Comparison of ENCODE assay signal across 31 mouse cellular contexts in genomic region chr1:152508481-152509220, GRCm38 (mm10).
"Had no signal": no experiment of that assay in that cellular context is flagged by ENCODE, and none has a peak within 500 bp of the region (broad histone marks: within the 10 kb centered on the region; RNA-seq: fewer than 3 reads in every experiment).

No protein-coding gene starts in this region.

- H3K9ac ChIP-seq: limb, embryonic 12.5 days; limb, embryonic 13.5 days; limb, embryonic 15.5 days; liver, embryonic 12.5 days; liver, embryonic 13.5 days; liver, embryonic 14.5 days; liver, embryonic 15.5 days; lung, embryonic 14.5 days; lung, embryonic 15.5 days; midbrain, embryonic 12.5 days; midbrain, embryonic 13.5 days; midbrain, embryonic 15.5 days; neural tube, embryonic 12.5 days had no signal

- H3K27ac ChIP-seq: limb, embryonic 10.5 days; limb, embryonic 12.5 days; limb, embryonic 13.5 days; limb, embryonic 15.5 days; liver, embryonic 12.5 days; liver, embryonic 13.5 days; liver, embryonic 14.5 days; liver, embryonic 15.5 days; lung, embryonic 15.5 days; macrophage; midbrain, embryonic 10.5 days; midbrain, embryonic 12.5 days; midbrain, embryonic 13.5 days; midbrain, embryonic 15.5 days; neural tube, embryonic 12.5 days had no signal

- DNase-seq: left cerebral cortex, postnatal 4 days; liver; liver, embryonic 13.5 days; lung, adult 18-20 months; lung, adult 2 months; lung, embryonic 14.5 days; lung, postnatal 10 days; lung, postnatal 14 days; lung, postnatal 36 days; lung, postnatal 4 days; midbrain, embryonic 14.5 days had no signal

- H3K36me3 ChIP-seq: limb, embryonic 10.5 days; limb, embryonic 12.5 days; limb, embryonic 15.5 days; liver, embryonic 12.5 days; liver, embryonic 13.5 days; liver, embryonic 15.5 days; lung, embryonic 15.5 days; midbrain, embryonic 10.5 days; midbrain, embryonic 12.5 days; midbrain, embryonic 13.5 days; midbrain, embryonic 15.5 days; neural tube, embryonic 12.5 days had no signal

- H3K9me3 ChIP-seq: limb, embryonic 10.5 days; limb, embryonic 12.5 days; limb, embryonic 13.5 days; limb, embryonic 15.5 days; liver, embryonic 12.5 days; liver, embryonic 13.5 days; liver, embryonic 15.5 days; lung, embryonic 15.5 days; megakaryocyte, embryonic 14.5 days; midbrain, embryonic 10.5 days; midbrain, embryonic 12.5 days; midbrain, embryonic 13.5 days; midbrain, embryonic 15.5 days; neural tube, embryonic 12.5 days had no signal

- H3K4me2 ChIP-seq: limb, embryonic 12.5 days; limb, embryonic 13.5 days; limb, embryonic 15.5 days; liver, embryonic 11.5 days; liver, embryonic 12.5 days; liver, embryonic 13.5 days; liver, embryonic 15.5 days; lung, embryonic 14.5 days; lung, embryonic 15.5 days; midbrain, embryonic 11.5 days; midbrain, embryonic 12.5 days; midbrain, embryonic 13.5 days; midbrain, embryonic 15.5 days; neural tube, embryonic 12.5 days had no signal

- H3K4me1 ChIP-seq: limb, embryonic 10.5 days; limb, embryonic 12.5 days; limb, embryonic 13.5 days; limb, embryonic 15.5 days; liver, embryonic 12.5 days; liver, embryonic 13.5 days; liver, embryonic 15.5 days; lung, embryonic 15.5 days; megakaryocyte, embryonic 14.5 days; midbrain, embryonic 10.5 days; midbrain, embryonic 12.5 days; midbrain, embryonic 13.5 days; midbrain, embryonic 15.5 days; neural tube, embryonic 12.5 days had no signal

- H3K4me3 ChIP-seq: limb, embryonic 10.5 days; limb, embryonic 12.5 days; limb, embryonic 13.5 days; limb, embryonic 15.5 days; liver, embryonic 12.5 days; liver, embryonic 13.5 days; liver, embryonic 15.5 days; lung, embryonic 15.5 days; megakaryocyte, embryonic 14.5 days; midbrain, embryonic 10.5 days; midbrain, embryonic 12.5 days; midbrain, embryonic 13.5 days; midbrain, embryonic 15.5 days; myocyte; neural tube, embryonic 12.5 days had no signal

- H3K27me3 ChIP-seq: limb, embryonic 12.5 days; limb, embryonic 13.5 days; limb, embryonic 15.5 days; liver, embryonic 12.5 days; liver, embryonic 13.5 days; liver, embryonic 15.5 days; lung, embryonic 15.5 days; midbrain, embryonic 12.5 days; midbrain, embryonic 13.5 days; midbrain, embryonic 15.5 days; neural tube, embryonic 12.5 days had no signal

- ATAC-seq: liver, embryonic 12.5 days; lung, postnatal 0 days; midbrain, embryonic 13.5 days; midbrain, embryonic 15.5 days; midbrain, embryonic 16.5 days had no signal
